Mouse (Mus musculus) forebrain, embryonic 14.5 days (tissue): Measurements from ENCODE around the gene Lipt1. TPM values are rescaled to one million over a fixed set of nuclear protein-coding genes. Genes with fewer than 3 reads are reported as not detected.

Experiments used
- ATAC-seq: fragments of 200-750 bp; cut with Nextera tagmentation; 2 replicates; pipeline ENCODE4 v1.8.0; 2017; ENCODE audit warnings: mild to moderate bottlenecking, moderate library complexity
- DNase-seq: peaks from one replicate; pipeline ENCODE4 v3.0.0-alpha.2; 2015; ENCODE audit warnings: low spot score
- H3K27ac ChIP-seq: fragments of 300-500 bp; sonication (generic); 2 replicates; pipeline ENCODE4 v1.5.1; 2014; ENCODE audit warnings: low read depth, mild to moderate bottlenecking, control low read depth, low read length, moderate library complexity
- H3K27me3 ChIP-seq: fragments of 300-500 bp; sonication (generic); replicated peaks from 2 replicates; pipeline ENCODE4 v1.6.1; 2014; ENCODE audit warnings: low read length, control low read depth, mixed read lengths; ENCODE audit not compliant: control insufficient read depth, insufficient read depth
- H3K36me3 ChIP-seq: fragments of 300-500 bp; sonication (generic); 2 replicates; pipeline ENCODE4 v1.6.1; 2014; ENCODE audit warnings: low read length, control low read depth; ENCODE audit not compliant: control insufficient read depth, insufficient read depth
- H3K4me1 ChIP-seq: fragments of 300-500 bp; sonication (generic); 2 replicates; pipeline ENCODE4 v1.6.1; 2014; ENCODE audit warnings: antibody characterized with exemption, low read length, control low read depth; ENCODE audit not compliant: control insufficient read depth, insufficient read depth
- H3K4me2 ChIP-seq: fragments of 300-500 bp; sonication (generic); 2 replicates; pipeline ENCODE4 v1.6.1; 2014; ENCODE audit warnings: mild to moderate bottlenecking, control low read depth, low read length
- H3K4me3 ChIP-seq: fragments of 300-500 bp; sonication (generic); 2 replicates; pipeline ENCODE4 v1.5.1; 2014; ENCODE audit warnings: low read depth, low read length, control low read depth
- H3K9ac ChIP-seq: fragments of 300-500 bp; sonication (generic); 2 replicates; pipeline ENCODE4 v1.6.1; 2014; ENCODE audit warnings: mild to moderate bottlenecking, low read length, control low read depth, moderate library complexity
- H3K9me3 ChIP-seq: fragments of 300-500 bp; sonication (generic); replicated peaks from 2 replicates; pipeline ENCODE4 v1.6.1; 2016; ENCODE audit warnings: low read length, control low read depth, mixed read lengths; ENCODE audit not compliant: control insufficient read depth
- WGBS: fragments of 180-500 bp; shearing (Covaris S2); extraction: QIAGEN DNeasy Blood & Tissue Kit; methylation state at CpG from one replicate; pipeline ENCODE4 v1.1.7; 2014; 5-methylcytosine and 5-hydroxymethylcytosine counted together
- polyA plus RNA-seq: library from polyadenylated mRNA; unstranded; fragments of >200 nt; fragmentation: Nextera tagmentation; extraction: Ambion mirVana; gene quantifications from 2 replicates; pipeline ENCODE4 v1.2.1, GENCODE M21; 2014

Lipt1 gene
- polyA plus RNA-seq, 1 experiment from 2014 or later = 8.8 TPM

GRCm38 (mm10) chr1:37917666-37918065 is 46.1 kb downstream of the Lipt1 start:
- Histone ChIP-seq H3K27me3 (no peaks in the 10 kb centered on the region), H3K9ac (no peak overlapping the region), H3K4me3 (no peak overlapping the region), H3K4me1 (no peaks in the 10 kb centered on the region), H3K9me3 (no peaks in the 10 kb centered on the region), H3K4me2 (no peak overlapping the region), H3K27ac (no peak overlapping the region), H3K36me3 (no peaks in the 10 kb centered on the region)
- no peak for ATAC-seq
- WGBS = 65% methylated on average over 13 of the region's 13 CpGs
- DNase-seq = no peak

GRCm38 (mm10) chr1:37918096-37918495 is 46.6 kb downstream of the Lipt1 start:
- DNase-seq (no peak), ATAC-seq (no peak)
- 86% methylated on average over 6 of the region's 6 CpGs for WGBS

GRCm38 (mm10) chr1:37922536-37922935 is 51.0 kb downstream of the Lipt1 start:
- WGBS = 57% methylated on average over 8 of the region's 8 CpGs
- no peaks in the 10 kb centered on the region for H3K4me1 ChIP-seq
- DNase-seq = no peak
- no peaks in the 10 kb centered on the region for H3K9me3 ChIP-seq
- ATAC-seq = no peak
- no peak overlapping the region for H3K4me3 ChIP-seq
- no peak overlapping the region for H3K9ac ChIP-seq
- no peaks in the 10 kb centered on the region for H3K36me3 ChIP-seq
- H3K4me2 ChIP-seq = no peak overlapping the region
- H3K27me3 ChIP-seq = no peaks in the 10 kb centered on the region
- H3K27ac ChIP-seq = no peak overlapping the region

More at GRCm38 (mm10) chr1:37918096-37918495, 46.6 kb downstream of the Lipt1 start:
- H3K9ac ChIP-seq = no peak overlapping the region
- no peak overlapping the region for H3K27ac ChIP-seq
- H3K4me3 ChIP-seq = no peak overlapping the region
- no peak overlapping the region for H3K4me2 ChIP-seq
- no peaks in the 10 kb centered on the region for H3K4me1 ChIP-seq
- H3K36me3 ChIP-seq = no peaks in the 10 kb centered on the region
- no peaks in the 10 kb centered on the region for H3K9me3 ChIP-seq
- no peaks in the 10 kb centered on the region for H3K27me3 ChIP-seq

Other genes starting within 250 kb of the Lipt1 start
- 1.7 and 2.0 TPM in 2 replicates for gene 2010300C02Rik, start 151.7 kb upstream of the Lipt1 start, polyA plus RNA-seq
- 13.8 and 16.9 TPM in 2 replicates for gene Tsga10, start 5.3 kb upstream of the Lipt1 start, polyA plus RNA-seq
- gene Mitd1, start 18.7 kb downstream of the Lipt1 start, polyA plus RNA-seq = 15.3 and 17.4 TPM in 2 replicates
- gene Mrpl30, start 18.7 kb downstream of the Lipt1 start, polyA plus RNA-seq = 256 and 324 TPM in 2 replicates
- not detected in 2 replicates for gene Lyg2, start 44.8 kb downstream of the Lipt1 start, polyA plus RNA-seq
- gene Lyg1, start 86.0 kb downstream of the Lipt1 start, polyA plus RNA-seq = not detected in 2 replicates
- gene Txndc9, start 126.2 kb downstream of the Lipt1 start, polyA plus RNA-seq = 154 and 162 TPM in 2 replicates
- gene Eif5b, start 126.3 kb downstream of the Lipt1 start, polyA plus RNA-seq = 16.2 and 17.3 TPM in 2 replicates